Mouse (Mus musculus) cerebellum, adult 8-10 months (tissue): Measurements from ENCODE around the gene E330017A01Rik.
"Not testable (repeated sequence)": the region's sequence is repeated elsewhere in the genome, so short reads cannot be mapped to it uniquely, and the experiment has no call there.

Experiments
- DNase-seq: peaks from one replicate; pipeline ENCODE4 v3.0.0; 2022

E330017A01Rik gene

DNA sequence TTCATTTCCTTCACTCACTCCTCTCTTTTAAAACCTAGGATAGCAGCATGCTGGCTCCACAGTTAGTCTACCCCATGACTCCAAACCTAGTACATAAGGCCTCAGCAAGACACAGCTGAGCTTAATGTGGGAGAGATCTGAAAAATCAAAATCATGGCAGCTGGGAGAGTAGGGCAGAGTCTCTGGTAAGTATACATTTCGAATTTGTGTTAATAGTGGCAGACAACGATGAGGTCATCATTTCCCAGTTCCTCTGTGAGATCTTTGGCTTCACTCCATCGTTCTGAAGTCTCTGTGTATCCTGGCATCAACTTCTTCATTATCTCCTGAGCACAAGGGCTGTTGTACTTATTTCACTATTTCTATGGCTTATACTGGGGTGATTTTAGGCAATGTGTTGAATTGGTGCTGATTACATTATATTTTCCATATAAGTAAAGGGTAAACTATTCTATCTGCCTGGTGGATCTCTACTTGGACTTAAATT lies at the start of gene E330017A01Rik:
Gene E330017A01Rik, minus strand, starts transcription at position 51 of the 487 bp plus-strand sequence.
- DNase-seq = no peak

DNA sequence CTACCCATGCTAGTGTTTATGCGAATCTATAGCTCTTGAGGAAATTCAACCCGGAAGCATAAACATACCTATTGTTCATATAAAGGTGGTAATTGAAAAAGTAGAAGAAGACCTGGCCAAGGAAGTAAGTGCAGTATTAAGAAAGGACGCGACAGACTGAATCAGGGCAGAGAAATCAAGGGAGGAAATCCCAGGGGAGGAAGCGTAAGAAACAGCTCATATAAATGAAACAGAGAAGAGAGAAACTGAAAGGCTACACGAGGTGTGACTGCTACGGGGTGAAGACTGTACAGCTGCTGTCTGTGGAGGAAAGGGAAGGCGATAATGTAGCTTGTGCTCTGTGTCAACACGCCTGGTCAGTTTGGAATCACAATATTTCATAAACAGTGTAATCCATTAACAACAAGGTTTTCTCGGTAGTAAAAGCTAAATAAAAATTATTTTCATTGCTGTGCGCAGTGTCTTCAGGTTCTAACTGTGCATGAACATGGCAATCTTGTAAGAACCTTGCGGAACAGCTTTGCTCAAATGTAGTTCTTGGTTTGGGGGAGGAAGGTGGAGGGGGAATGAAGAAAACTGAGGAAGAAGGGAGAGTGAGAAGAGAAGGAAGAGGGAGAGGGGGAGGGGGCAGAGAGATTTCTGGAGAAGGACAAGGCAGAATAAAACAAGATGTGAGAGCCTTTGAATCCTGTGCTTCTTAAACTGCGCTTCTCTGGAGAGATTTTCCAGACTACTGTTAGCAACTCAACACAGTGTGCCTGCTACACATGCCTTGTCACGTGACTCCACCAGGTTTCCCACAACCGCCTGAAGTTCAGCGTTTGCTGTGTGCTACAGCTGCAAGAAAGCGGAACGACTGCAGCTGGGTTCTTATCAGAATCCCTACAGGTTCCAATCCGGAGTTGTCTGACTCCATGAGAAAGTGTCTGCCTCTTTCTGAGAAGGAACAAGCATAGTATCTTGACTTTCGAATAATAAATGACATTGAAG lies 47.3 kb upstream of the E330017A01Rik start:
- no peak for DNase-seq

DNA sequence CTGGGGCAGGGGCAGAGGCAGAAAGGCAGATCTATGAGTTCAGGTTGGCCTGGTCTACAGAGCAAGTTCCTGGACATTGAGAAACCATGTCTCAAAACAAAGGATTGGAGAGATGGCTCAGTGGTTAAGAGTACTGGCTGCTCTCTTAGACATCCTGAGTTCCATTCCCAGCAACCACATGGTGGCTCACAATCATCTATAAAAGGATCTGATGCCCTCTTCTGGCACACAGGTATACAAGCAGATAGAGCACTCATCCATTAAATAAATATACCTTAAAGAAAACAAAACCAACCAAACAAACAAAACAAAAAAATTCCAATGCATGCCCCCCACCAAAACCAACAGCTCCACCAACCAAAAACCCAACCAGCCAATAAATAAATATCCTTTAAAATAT lies 46.0 kb upstream of the E330017A01Rik start:
- DNase-seq = no peak

DNA sequence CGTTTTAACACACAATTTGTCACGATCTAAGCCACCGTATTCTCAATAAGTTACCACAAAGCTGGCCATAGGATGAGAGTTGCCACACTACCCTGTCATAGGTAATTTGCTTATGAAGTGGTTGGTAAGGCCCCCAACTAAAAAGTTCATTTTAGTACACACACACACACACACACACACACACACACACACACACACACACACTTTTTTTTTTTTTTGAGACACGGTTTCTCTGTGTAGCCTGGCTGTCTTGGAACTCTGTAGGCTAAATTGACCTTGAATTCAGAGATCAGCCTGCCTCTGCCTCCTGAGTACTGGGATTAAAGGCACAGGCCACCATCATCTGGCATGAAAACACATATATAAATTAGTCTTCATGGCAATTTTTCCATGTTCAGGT lies 45.4 kb upstream of the E330017A01Rik start:
- no peak for DNase-seq

DNA sequence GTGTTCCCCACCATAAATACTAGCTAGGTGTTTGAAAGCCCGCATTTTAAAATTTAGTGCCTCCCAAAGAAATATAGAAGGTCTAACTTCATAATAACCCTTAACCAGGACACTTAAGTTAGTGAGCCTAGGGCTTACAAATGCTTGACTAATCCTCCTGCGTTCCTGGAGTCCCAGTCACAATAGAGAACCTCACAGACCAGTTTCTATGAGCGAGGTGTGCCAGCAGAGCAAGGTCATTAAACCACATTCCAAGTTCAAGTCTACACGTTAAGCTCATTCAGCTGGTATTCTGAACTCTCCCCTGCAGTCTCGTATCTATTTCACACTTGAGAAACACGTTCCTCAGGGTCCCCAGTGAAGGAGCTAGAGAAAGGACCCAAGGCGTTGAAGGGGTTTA lies 44.3 kb upstream of the E330017A01Rik start:
- no peak for DNase-seq

DNA sequence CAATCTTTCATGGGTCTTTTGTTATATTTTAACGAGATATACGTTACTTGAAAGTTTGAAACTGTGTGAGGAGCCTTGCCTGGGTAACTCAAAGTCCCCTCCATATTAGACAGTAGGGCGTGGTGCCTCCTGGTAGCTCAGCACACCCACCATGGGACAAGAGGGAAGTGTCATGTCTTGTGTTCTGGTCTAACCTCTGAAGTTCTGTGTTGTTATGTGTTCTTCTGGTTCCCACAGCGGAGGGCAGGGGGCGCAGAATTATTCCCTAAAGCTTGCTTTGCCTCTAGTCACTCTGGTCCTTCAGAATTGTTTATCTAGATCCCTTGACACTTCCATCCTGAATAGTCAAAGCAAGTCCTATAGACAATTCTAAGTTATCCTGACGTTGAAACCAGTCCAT lies 43.5 kb upstream of the E330017A01Rik start:
- no peak for DNase-seq

DNA sequence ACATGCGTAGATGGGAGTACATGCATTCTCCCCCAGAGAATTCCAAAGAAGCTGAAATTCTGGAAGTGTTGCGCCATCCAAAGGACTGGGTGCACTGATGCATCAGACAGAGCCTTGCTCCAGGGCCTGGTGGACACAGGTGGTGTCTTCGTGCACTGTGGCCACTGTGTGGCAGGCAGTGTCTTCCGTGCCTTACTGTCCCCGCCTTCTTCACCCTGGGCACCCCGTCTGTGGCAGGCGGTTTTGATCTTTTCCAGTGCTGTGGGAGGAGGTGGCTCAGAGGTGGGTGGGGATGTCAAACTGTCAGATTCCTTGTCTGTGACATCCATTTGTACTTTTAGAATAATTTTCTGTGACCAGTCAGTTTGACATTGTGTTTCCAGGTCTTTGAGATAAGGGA lies 40.1 kb upstream of the E330017A01Rik start:
- no peak for DNase-seq

DNA sequence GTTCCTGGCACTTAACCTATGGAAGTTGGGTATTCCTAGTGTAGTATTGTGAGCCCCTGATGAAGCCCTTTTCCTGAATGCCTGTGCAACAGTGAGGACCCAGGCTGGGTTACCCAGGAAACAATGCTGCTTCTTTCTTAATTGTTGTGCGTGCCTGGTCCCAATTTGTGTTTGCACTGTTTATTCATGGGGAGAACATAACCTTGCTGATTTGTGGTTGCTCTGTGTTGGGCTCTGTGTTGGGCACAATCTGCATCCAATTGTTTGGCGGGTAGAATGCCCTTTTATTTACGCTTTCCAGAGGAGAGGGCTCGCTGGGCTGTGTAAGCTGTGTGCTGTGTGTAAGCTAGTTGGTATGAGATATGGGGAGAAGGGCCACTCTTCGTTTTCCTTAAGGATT lies 39.0 kb upstream of the E330017A01Rik start:
- no peak for DNase-seq

DNA sequence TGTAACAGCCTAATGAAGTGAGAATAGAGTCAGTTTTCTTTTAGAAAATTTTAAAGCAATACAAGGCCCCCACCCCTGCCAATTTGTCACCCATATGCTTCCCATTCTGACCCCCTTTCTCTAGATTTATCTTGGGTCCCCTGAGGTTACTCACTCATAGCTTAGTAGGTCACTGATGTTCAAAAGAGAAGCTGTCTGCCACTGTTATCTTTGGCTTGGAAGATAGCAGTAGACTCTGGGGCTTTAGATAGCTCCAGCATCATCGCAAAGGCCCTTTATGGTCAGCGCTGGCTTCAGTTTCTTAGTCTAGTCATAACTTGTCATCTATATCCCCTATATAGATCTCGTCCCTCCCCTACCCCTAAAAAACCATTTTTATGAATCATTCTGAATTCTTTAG lies 38.1 kb upstream of the E330017A01Rik start:
- no peak for DNase-seq

DNA sequence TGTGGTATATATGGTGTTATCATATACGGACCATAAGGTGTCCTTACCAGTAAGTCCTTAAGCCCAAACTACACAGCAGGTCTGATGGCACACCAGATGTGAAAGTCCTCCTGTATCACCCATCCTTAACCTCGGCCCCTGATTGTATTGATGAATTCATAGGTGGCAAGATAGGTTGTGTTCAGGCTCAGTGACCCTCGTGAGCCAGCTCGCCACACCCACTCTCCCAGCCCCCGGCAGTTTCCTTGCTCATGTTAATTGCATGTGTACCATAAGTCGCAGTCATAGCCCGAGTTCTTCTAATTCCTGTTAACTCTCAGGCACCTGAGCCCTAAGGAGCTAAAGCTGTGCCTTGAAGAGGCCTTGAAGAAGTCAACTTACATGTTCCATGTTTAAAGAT lies 37.6 kb upstream of the E330017A01Rik start:
- DNase-seq = no peak

DNA sequence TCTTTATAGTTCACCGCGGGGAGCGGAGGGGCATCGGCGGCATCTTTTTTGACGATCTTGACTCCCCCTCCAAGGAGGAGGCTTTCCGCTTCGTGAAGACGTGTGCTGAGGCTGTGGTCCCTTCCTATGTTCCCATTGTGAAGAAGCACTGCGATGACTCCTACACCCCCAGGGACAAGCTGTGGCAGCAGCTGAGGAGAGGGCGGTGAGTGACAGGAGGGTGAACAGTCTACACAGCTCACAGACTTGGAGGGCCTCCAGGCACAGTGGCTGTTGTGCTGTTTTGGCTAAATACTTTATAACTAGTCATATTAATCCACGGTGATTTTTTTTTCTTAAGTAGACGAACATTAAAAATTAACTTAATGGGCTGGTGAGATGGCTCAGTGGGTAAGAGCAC lies 36.7 kb upstream of the E330017A01Rik start:
- DNase-seq = no peak

DNA sequence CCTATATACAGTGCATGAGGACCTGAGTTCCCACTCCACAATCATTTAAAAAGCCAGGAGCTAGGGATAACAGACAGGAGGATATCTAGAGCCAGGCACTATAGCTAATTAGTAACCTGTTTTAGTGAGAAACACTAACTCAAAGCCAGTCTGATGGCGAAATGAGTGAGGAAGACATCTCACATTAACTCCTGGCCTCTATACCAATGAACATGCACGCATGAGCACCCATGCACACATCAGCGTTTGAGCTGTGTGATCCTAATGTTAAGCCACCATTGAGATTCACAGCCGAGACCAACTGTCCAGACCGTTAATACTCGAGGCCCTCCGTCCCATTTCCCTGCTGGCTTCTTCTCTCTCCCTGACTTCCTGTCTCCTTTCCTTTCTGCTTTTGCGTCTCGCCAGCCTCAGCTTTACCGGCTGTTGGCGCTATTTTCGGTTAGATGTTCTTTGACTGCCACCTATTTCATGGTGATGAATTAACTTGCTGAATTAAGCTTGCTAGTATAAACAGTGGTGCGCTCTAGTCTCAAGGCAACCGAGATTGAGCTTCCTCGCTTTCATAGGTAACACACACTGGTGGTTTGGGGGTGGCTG lies 35.4 kb upstream of the E330017A01Rik start:
- DNase-seq = no peak

DNA sequence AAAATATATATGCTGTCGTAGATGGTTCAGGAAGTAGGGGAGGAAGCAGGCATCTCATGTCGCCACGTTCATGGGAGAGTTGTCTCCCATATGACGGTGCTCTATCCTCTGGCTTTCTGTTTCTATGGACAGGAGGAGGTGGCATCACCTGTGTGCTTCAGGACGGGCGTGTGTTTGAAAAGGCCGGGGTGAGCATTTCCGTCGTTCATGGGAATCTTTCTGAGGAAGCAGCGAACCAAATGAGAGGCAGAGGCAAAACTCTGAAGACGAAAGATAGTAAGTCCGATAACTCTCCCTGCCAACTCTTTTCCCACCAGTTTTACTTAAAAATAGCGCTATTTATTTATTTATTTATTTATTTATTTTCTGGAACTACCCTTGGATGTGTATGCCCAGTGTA lies 33.9 kb upstream of the E330017A01Rik start:
- DNase-seq = no peak

DNA sequence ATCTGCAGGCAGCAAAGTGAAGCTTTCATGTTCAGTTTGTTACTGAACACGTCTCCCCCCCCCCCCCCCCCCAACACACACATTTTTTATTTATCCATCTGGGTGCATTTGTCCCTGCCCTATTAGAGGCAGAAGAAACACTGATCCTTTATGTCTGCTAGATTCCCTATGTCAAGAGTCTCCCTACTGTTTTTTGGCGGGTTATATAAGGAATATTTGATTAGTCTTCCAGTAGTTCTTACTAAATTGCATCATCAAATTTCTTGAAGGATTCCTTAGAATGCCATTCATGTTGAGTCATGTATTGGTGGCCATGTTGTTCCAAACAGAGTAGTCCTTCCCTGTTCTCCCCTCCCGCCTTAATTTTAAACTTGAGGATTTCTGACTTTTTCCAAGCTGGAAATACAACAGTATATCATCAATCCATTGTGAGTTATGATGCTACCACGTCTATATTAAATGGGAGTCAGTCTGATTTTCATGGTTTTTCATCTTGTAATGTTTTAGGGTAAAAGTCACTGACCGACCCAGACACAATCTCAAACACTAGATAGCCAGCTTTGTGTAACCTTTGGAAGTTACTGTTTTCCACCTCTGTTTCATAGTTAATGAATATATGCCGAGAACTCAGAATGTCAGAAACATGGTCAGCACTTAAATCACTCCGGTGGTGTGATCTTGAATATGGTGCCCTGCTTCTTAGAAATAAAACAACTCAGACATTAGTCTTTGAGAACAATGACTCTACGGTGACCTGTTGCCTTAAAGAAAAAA lies 32.9 kb upstream of the E330017A01Rik start:
- DNase-seq = no peak

DNA sequence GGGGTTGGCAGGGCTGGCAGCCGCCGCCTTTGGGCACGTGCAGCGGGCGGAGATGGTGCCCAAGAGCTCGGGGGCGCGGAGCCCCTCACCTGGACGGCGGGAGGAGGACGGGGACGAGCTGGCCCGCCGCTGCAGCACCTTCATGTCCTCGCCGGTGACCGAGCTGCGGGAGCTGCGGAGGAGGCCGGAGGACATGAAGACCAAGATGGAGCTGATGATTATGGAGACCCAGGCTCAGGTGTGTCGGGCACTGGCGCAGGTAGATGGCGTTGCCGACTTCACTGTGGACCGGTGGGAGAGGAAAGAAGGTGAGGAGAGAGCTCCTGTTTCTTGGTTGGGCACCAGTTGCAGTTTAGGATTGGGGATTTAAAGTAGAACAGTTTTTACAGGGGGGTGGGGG lies 32.1 kb upstream of the E330017A01Rik start:
- DNase-seq = no peak

DNA sequence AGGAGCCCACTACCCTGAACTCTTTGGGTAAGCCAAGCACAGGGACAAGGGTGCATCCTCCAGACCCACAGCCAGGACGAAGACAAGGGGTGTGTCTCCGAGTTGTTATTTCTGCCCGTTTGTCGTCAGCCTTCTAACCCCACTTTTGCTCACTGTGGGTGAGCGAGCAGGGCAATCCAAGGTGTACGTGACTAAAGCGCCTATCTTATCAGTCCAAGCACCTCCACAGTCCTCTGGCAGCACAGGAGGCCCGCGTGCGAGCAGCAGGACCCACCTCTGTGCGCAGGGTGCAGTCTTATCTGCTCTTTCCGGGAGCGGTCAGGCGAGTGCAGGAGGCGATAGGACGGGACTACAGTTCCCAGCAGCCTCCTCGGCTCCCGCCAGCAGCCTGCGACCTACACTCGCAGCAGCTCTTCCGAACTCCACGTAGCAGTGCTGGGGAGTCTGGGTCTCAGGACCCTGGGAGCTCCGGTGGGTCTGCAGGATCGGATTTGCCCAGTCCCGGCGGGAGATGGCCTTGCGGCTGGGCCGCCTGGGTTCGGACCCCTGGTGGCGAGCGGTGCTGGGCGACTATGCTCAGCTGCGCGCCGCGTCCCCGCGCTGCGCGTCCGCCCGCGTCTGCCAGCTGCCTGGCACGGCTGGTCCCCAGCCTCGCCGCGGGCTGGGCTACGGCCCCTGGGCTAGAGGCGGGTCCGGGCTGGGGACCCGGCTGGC lies 31.5 kb upstream of the E330017A01Rik start, which contains the start of gene Cpox:
Gene Cpox, plus strand, starts transcription at position 376 of the 714 bp plus-strand sequence.
- DNase-seq = peak; percentile 79

DNA sequence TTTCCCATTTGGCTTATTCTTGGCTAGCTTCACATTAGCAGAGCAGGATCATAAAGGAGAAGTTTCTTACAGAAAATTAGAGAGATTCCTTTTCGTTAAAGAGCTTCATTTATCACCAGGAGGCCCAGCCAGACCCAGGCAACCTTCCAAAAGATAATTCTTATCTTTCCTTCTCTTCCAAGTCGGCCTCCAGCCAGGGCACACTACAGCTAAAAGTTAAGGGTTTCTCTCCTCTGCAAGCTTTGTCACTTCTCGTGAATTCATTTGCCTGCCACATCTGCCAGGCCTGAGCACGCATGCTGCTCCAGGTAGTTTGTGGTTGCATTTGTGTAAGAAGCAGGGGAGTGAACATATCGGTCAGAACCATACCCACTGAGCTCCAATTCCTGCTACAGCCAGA lies 30.7 kb upstream of the E330017A01Rik start:
- no peak for DNase-seq

DNA sequence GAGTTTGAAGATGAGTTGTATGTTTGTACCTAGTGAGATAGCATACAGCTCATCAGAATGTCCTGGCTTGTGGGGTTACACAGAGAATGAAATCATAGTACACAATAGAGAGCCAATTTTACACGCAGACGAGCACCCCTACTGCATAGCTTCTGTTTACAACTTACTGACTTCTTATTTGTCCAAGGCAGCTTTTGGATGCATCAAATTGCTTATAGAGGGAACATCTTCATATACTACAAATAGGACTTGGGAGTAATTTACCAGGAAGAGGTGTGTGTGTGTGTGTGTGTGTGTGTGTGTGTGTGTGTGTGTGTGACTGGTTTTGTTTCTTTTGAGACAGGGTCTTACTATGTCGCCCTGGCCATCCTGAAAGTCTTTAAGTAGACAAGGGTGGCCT lies 30.0 kb upstream of the E330017A01Rik start:
- DNase-seq = no peak

DNA sequence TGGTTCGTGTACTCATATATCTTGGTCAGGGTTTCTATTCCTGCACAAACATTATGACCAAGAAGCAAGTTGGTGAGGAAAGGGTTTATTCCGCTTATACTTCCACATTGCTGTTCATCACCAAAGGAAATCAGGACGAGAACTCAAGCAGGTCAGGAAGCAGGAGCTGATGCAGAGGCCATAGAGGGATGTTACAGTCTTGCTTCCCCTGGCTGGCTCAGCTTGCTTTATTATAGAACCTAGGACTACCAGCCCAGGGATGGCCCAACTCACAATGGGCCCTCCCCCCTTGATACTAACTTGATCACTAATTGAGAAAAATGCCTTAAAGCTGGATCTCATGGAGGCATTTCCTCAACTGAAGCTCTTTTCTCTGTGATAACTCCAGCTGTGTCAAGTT lies 28.1 kb upstream of the E330017A01Rik start:
- DNase-seq = not testable (repeated sequence)

DNA sequence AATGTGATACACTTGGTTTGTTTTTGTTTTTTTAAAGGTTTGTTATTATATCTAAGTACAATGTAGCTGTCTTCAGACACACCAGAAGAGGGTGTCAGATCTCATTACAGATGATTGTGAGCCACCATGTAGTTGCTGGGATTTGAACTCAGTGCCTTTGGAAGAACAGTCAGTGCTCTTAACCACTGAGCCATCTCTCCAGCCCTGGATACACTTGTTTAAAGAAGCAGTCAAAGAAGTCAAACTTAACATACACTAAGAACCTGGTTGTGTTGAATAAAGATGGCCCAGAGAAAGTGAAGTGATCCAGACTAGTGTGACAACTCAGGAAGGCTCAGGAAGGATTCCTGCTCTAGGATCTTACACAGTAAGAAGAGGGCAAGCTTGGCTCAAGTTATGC lies 26.6 kb upstream of the E330017A01Rik start:
- DNase-seq = not testable (repeated sequence)

DNA sequence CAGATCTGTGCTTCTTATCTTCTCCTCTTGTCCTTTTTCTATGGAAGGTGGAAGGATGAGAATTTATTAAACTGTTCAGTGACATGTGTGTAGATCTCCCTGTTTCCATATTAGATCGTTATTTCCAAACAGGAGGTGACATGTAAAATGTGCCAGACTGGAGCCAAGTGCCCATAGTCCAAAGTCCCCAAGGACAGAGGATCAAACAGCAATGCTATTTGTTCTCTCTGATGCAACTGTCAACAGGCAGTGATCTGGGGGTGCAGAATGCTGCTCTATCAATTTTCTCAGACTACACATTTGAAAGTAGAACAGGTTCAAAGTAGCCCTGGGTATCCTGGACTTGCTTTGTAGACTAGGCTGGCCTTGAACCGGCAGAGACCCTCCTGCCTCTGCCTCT lies 25.3 kb upstream of the E330017A01Rik start:
- no peak for DNase-seq

DNA sequence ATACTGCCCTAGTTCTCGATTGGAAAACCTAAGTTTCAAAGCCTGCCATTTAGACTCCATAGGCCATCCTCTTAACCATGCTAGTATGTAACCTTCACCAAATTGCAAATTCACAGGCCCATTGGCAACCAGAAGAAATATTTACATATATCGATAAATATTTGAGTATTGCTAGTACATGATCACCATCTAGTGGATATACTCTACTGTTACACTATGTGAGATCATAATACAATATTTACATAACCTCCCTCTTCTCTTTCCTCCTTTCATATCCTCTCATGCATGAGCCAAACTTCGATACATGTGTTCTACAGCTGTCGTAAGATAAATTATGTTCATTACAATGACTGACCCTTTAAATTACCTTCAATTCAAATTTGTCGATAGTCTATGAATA lies 24.5 kb upstream of the E330017A01Rik start:
- no peak for DNase-seq
